Mouse (Mus musculus) C2C12 (cell line): Measurements from ENCODE around the gene Trex1. TPM values are rescaled to one million over a fixed set of nuclear protein-coding genes. Genes with fewer than 3 reads are reported as not detected.

Experiments used
- H3K27me3 ChIP-seq: one replicate; pipeline ENCODE4 v1.6.1; 2011; ENCODE audit not compliant: control insufficient read depth, insufficient read depth, insufficient read length
- H3K36me3 ChIP-seq: one replicate; pipeline ENCODE4 v1.6.1; 2011; ENCODE audit not compliant: control insufficient read depth, insufficient read depth
- H3K4me3 ChIP-seq: one replicate; pipeline ENCODE4 v1.5.1; 2011; ENCODE audit warnings: mild to moderate bottlenecking, control low read depth; ENCODE audit not compliant: poor library complexity, insufficient read depth, severe bottlenecking
- H3K79me2 ChIP-seq: one replicate; pipeline ENCODE4 v1.6.1; 2011; ENCODE audit not compliant: control insufficient read depth, insufficient read depth
- H3K79me3 ChIP-seq: one replicate; pipeline ENCODE4 v1.6.1; 2011; ENCODE audit warnings: low read depth, control low read depth
- H3ac ChIP-seq: one replicate; pipeline ENCODE3; 2011; ENCODE audit warnings: low read depth; ENCODE audit not compliant: control insufficient read depth, insufficient read length
- CEBPB ChIP-seq: IDR thresholded peaks from one replicate; pipeline ENCODE4 v1.6.1; 2011; ENCODE audit warnings: low read depth, mild to moderate bottlenecking, control low read depth, moderate library complexity
- CTCF ChIP-seq: IDR thresholded peaks from one replicate; pipeline ENCODE4 v1.5.1; 2011; ENCODE audit not compliant: control insufficient read depth, insufficient read depth, insufficient read length
- FOSL1 ChIP-seq: IDR thresholded peaks from one replicate; pipeline ENCODE4 v1.8.0; 2011; ENCODE audit warnings: mild to moderate bottlenecking, low read length; ENCODE audit not compliant: poor library complexity, insufficient read depth, severe bottlenecking
- MAX ChIP-seq: IDR thresholded peaks from one replicate; pipeline ENCODE4 v1.6.1; 2011; ENCODE audit warnings: mild to moderate bottlenecking, control low read depth
- MYOD1 ChIP-seq: IDR thresholded peaks from one replicate; pipeline ENCODE4 v1.6.1; 2011; ENCODE audit warnings: low read depth; ENCODE audit not compliant: control insufficient read depth, insufficient read length
- MYOG ChIP-seq: IDR thresholded peaks from one replicate; pipeline ENCODE4 v1.6.1; 2011; ENCODE audit not compliant: control insufficient read depth, insufficient read length; ENCODE audit errors: extremely low read depth
- USF1 ChIP-seq: IDR thresholded peaks from one replicate; pipeline ENCODE4 v1.6.1; 2011; ENCODE audit warnings: low read depth, mild to moderate bottlenecking, control low read depth, moderate library complexity
- polyA plus RNA-seq: library from polyadenylated mRNA; unstranded; fragments of >200 nt; fragmentation: generic; extraction: Trizol; gene quantifications from one replicate; pipeline ENCODE4 v1.2.1, GENCODE M21; 2012; ENCODE audit warnings: missing spikeins

The Trex1 gene
- polyA plus RNA-seq, 1 experiment = 12.7 TPM

DNA sequence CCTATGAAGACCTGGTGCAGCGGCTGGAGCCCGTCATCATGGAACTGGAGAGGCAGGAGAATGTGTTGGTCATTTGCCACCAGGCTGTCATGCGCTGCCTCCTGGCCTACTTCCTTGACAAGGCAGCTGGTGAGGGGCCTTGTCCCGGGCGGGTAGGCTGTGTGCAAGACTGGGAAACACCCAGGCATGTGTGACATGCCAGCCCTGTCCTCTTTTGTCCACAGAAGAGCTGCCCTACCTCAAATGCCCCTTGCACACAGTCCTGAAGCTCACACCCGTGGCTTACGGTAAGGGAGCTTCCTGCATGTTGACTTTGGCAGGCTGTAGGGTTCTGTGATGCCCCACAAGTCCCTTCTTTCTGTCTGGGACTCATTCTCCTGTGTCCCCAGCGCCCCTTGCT, 32.0 kb downstream of the Trex1 start:
- Histone ChIP-seq H3K79me3 (no peaks in the 10 kb centered on the region), H3K79me2 (no peaks in the 10 kb centered on the region), H3K4me3 (no peak overlapping the region), H3K36me3 (peaks cover 5% of the 10 kb centered on the region), H3ac (no peak overlapping the region), H3K27me3 (no peaks in the 10 kb centered on the region)
- TF ChIP-seq CTCF = no peak

DNA sequence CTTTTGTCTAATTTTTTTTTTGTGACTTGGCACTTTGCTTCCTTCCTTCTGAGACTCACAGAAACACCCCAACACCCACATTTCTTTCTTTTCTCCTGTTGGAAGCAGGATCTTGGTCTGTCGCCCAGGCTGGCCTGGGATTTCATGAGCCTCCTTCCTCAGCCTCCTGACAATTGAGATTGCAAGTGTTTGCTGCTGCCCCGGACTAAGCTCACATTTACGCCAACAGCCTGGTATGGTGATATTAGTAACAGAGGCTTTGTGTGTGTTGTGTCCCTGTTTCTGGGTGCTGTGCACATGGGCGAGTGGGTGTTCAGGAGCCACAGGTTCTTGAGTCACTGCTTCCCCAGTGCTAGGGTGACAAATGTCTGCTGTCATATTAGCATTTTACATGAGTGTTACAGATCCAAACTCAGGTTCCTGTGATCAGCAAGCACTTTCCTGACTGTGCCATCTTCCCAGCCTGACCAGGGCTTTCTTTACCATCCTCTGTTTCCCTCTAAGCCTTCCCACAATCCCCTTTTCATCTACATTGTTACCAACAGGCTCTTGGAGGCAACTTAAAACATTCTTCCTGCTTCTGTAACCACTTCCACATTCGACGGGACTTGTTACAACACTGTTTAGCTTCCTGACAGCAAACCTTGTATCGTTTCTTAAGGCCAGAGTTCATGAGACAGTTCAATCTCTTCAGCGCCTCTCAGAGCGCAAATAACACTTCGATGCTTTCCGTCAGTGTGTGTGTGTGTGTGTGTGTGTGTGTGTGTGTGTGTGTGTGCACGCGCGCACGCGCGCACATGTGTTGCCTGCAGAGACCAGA, 36.5 kb downstream of the Trex1 start:
- no peaks in the 10 kb centered on the region for H3K79me3 ChIP-seq
- TF ChIP-seq FOSL1 = no peak
- TF ChIP-seq MAX = no peak
- no peak for TF ChIP-seq CEBPB
- TF ChIP-seq CTCF = no peak
- no peak for TF ChIP-seq MYOD1
- TF ChIP-seq MYOG = no peak
- TF ChIP-seq USF1 = no peak

GRCm38 (mm10) chr9:109021428-109021827, 38.1 kb downstream of the Trex1 start:
- H3K79me3 ChIP-seq = no peaks in the 10 kb centered on the region
- no peak overlapping the region for H3K4me3 ChIP-seq
- no peaks in the 10 kb centered on the region for H3K79me2 ChIP-seq
- no peak overlapping the region for H3ac ChIP-seq
- no peaks in the 10 kb centered on the region for H3K36me3 ChIP-seq
- H3K27me3 ChIP-seq = no peaks in the 10 kb centered on the region
- TF ChIP-seq USF1 (no peak), CTCF (no peak), CEBPB (no peak), MAX (no peak), MYOG (no peak), MYOD1 (no peak), FOSL1 (no peak)

More for the DNA sequence above, 36.5 kb downstream of the Trex1 start:
- H3ac ChIP-seq = no peak overlapping the region
- no peaks in the 10 kb centered on the region for H3K27me3 ChIP-seq
- H3K36me3 ChIP-seq = no peaks in the 10 kb centered on the region
- no peak overlapping the region for H3K4me3 ChIP-seq
- no peaks in the 10 kb centered on the region for H3K79me2 ChIP-seq

DNA sequence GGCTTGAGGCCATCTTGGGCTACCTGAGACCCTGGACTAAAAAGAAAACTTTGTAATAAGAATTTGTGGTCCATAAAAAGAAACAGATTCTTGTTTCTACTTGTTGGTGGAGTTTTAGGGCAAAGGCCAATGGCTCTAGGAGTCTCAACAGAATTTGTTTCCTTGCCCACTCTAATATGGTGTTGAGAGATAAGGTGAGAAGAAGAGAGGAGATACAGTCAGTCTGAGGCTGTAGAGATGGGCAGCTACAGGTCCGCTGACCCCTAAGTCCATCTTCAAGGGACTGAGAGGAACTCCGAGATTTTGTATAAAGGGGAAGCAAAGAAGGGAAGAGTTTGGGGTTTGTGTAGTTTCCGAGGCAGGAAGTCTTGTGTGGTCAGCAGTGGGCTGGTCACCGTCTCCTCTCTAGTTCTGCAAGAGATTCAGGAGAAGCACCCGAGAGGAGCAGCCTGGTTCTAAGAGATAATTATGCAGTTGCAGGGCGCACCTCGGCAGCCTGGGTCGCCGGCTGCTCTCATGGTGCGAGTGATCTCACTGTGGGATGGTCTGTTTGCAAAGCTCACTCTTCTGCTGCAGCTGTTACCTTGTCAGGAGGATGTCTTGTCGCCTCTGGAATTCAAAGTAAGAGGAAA, 42.4 kb downstream of the Trex1 start:
- TF ChIP-seq MYOD1 (no peak), MYOG (no peak), MAX (no peak), CEBPB (no peak), USF1 (no peak), CTCF (no peak), FOSL1 (no peak)
- Histone ChIP-seq H3ac (no peak overlapping the region), H3K36me3 (peaks cover 6% of the 10 kb centered on the region)

GRCm38 (mm10) chr9:109015397-109015796, 44.1 kb downstream of the Trex1 start:
- TF ChIP-seq MAX = no peak
- TF ChIP-seq MYOG = no peak
- TF ChIP-seq MYOD1 = no peak
- TF ChIP-seq FOSL1 = no peak
- TF ChIP-seq USF1 = no peak
- no peak for TF ChIP-seq CEBPB
- no peak for TF ChIP-seq CTCF
- no peaks in the 10 kb centered on the region for H3K79me2 ChIP-seq

More for the DNA sequence above, 42.4 kb downstream of the Trex1 start:
- Histone ChIP-seq H3K79me3 (no peaks in the 10 kb centered on the region), H3K27me3 (no peaks in the 10 kb centered on the region), H3K4me3 (no peak overlapping the region), H3K79me2 (no peaks in the 10 kb centered on the region)

GRCm38 (mm10) chr9:109010316-109010690, 49.2 kb downstream of the Trex1 start:
- H3K36me3 ChIP-seq = peaks cover 14% of the 10 kb centered on the region
- no peak overlapping the region for H3ac ChIP-seq
- no peak overlapping the region for H3K4me3 ChIP-seq
- no peaks in the 10 kb centered on the region for H3K79me3 ChIP-seq
- no peaks in the 10 kb centered on the region for H3K79me2 ChIP-seq
- TF ChIP-seq USF1 = no peak
- TF ChIP-seq CEBPB = no peak
- no peak for TF ChIP-seq MYOG
- TF ChIP-seq FOSL1 = no peak
- TF ChIP-seq MAX = no peak
- TF ChIP-seq CTCF = no peak
- no peak for TF ChIP-seq MYOD1
- no peaks in the 10 kb centered on the region for H3K27me3 ChIP-seq

More at GRCm38 (mm10) chr9:109015397-109015796, 44.1 kb downstream of the Trex1 start:
- Histone ChIP-seq H3K79me3 (no peaks in the 10 kb centered on the region), H3ac (no peak overlapping the region), H3K4me3 (no peak overlapping the region), H3K36me3 (peaks cover 8% of the 10 kb centered on the region), H3K27me3 (no peaks in the 10 kb centered on the region)
